Mouse (Mus musculus): ENCODE data around the gene Gm2832.
"Not testable (repeated sequence)": the region's sequence is repeated elsewhere in the genome, so short reads cannot be mapped to it uniquely, and the experiment has no call there.

Gm2832 gene

GRCm38 (mm10) chr14:41278505-41278904, at the start of gene Gm2832:
TSS of gene Gm2832 (plus strand) at chr14:41278805.
- not testable (repeated sequence) for ATAC-seq (ENCODE audit: low TSS enrichment)

GRCm38 (mm10) chr14:41263296-41263695, 15.3 kb upstream of the Gm2832 start:
- not testable (repeated sequence) for ATAC-seq (ENCODE audit: low TSS enrichment)

GRCm38 (mm10) chr14:41263853-41264755, 14.5 kb upstream of the Gm2832 start:
- ATAC-seq (ENCODE audit: low TSS enrichment), result 0 out of 2 replicates have a peak, but pooled peaks have one; percentile 78

GRCm38 (mm10) chr14:41264756-41265566, 13.6 kb upstream of the Gm2832 start:
- ATAC-seq (ENCODE audit: low TSS enrichment), result peak; percentile 91

GRCm38 (mm10) chr14:41285965-41286364, 7.4 kb downstream of the Gm2832 start:
- ATAC-seq (ENCODE audit: low TSS enrichment), result not testable (repeated sequence)
